Mouse (Mus musculus) neural tube, embryonic 11.5 days (tissue): ENCODE measurements at regions not wholly inside any gene's neighbourhood (a gene's known extent, or its start where the extent isn't known, plus 50 kb on each side); places are given as distances from the start of the nearest gene placed in this dataset.
"Not testable (repeated sequence)": the region's sequence is repeated elsewhere in the genome, so short reads cannot be mapped to it uniquely, and the experiment has no call there.

Experiments
- ATAC-seq: fragments of 200-750 bp; cut with Nextera tagmentation; 2 replicates; pipeline ENCODE4 v1.8.0; 2017; ENCODE audit warnings: moderate number of reproducible peaks, mild to moderate bottlenecking, moderate TSS enrichment, moderate library complexity; ENCODE audit not compliant: insufficient read depth, low FRiP score, low TSS enrichment
- DNase-seq: peaks from one replicate; pipeline ENCODE4 v3.0.0-alpha.2; 2015; ENCODE audit warnings: low spot score
- H3K27ac ChIP-seq: fragments of 300-500 bp; sonication (generic); 2 replicates; pipeline ENCODE4 v1.5.1; 2014; ENCODE audit warnings: low read depth, mild to moderate bottlenecking, low read length
- H3K27me3 ChIP-seq: fragments of 300-500 bp; sonication (generic); 2 replicates; pipeline ENCODE4 v1.6.1; 2014; ENCODE audit warnings: mild to moderate bottlenecking, low read length, mixed read lengths; ENCODE audit not compliant: control insufficient read depth, insufficient read depth
- H3K36me3 ChIP-seq: fragments of 300-500 bp; sonication (generic); 2 replicates; pipeline ENCODE4 v1.6.1; 2014; ENCODE audit warnings: mild to moderate bottlenecking, low read length, moderate library complexity, mixed read lengths; ENCODE audit not compliant: control insufficient read depth, insufficient read depth
- H3K4me1 ChIP-seq: fragments of 300-500 bp; sonication (generic); 2 replicates; pipeline ENCODE4 v1.6.1; 2014; ENCODE audit warnings: low read length, mixed read lengths; ENCODE audit not compliant: control insufficient read depth, insufficient read depth
- H3K4me2 ChIP-seq: fragments of 300-500 bp; sonication (generic); 2 replicates; pipeline ENCODE4 v1.6.1; 2014; ENCODE audit warnings: low read depth, mild to moderate bottlenecking, moderate library complexity
- H3K4me3 ChIP-seq: fragments of 300-500 bp; sonication (generic); 2 replicates; pipeline ENCODE4 v1.5.1; 2014; ENCODE audit warnings: low read depth, low read length
- H3K9ac ChIP-seq: fragments of 300-500 bp; sonication (generic); 2 replicates; pipeline ENCODE4 v1.6.1; 2014; ENCODE audit warnings: mild to moderate bottlenecking, low read length
- H3K9me3 ChIP-seq: fragments of 300-500 bp; sonication (generic); 2 replicates; pipeline ENCODE4 v1.6.1; 2016; ENCODE audit warnings: low read length; ENCODE audit not compliant: control insufficient read depth
- WGBS: fragments of 180-500 bp; shearing (Covaris S2); extraction: QIAGEN DNeasy Blood & Tissue Kit; methylation state at CpG from one replicate; pipeline ENCODE4 v1.1.7; 2014; 5-methylcytosine and 5-hydroxymethylcytosine counted together

- H3K27me3 ChIP-seq, result no peaks in the 10 kb centered on the region
- no peaks in the 10 kb centered on the region for H3K4me1 ChIP-seq
- ATAC-seq (no peak), DNase-seq (no peak)
- H3K4me3 ChIP-seq, result no peak overlapping the region
- H3K36me3 ChIP-seq, result no peaks in the 10 kb centered on the region
- 64% methylated on average over 3 of the region's 3 CpGs for WGBS
- peaks cover 63% of the 10 kb centered on the region for H3K9me3 ChIP-seq
- H3K4me2 ChIP-seq, result no peak overlapping the region
- no peak overlapping the region for H3K9ac ChIP-seq
- H3K27ac ChIP-seq, result no peak overlapping the region
Observed at GRCm38 (mm10) chr17:13546249-13546648, 191.9 kb downstream of the Tcp10c start.

- no peak overlapping the region for H3K4me3 ChIP-seq
- WGBS, result 87% methylated on average over 7 of the region's 7 CpGs
- H3K27ac ChIP-seq, result no peak overlapping the region
- DNase-seq (no peak), ATAC-seq (no peak)
- no peaks in the 10 kb centered on the region for H3K36me3 ChIP-seq
- H3K27me3 ChIP-seq, result no peaks in the 10 kb centered on the region
- H3K9ac ChIP-seq, result no peak overlapping the region
- peaks cover 59% of the 10 kb centered on the region for H3K9me3 ChIP-seq
- H3K4me1 ChIP-seq, result no peaks in the 10 kb centered on the region
- no peak overlapping the region for H3K4me2 ChIP-seq
Observed at GRCm38 (mm10) chr17:13546669-13547085, 192.3 kb downstream of the Tcp10c start.

- Histone ChIP-seq H3K27ac (no peak overlapping the region), H3K27me3 (no peaks in the 10 kb centered on the region), H3K9ac (no peak overlapping the region), H3K4me3 (no peak overlapping the region), H3K4me2 (no peak overlapping the region), H3K9me3 (peaks cover 58% of the 10 kb centered on the region), H3K4me1 (no peaks in the 10 kb centered on the region), H3K36me3 (peaks cover 3% of the 10 kb centered on the region; the same call in 1 of the 2 replicates)
- WGBS, result 65% methylated on average over 12 of the region's 12 CpGs
- ATAC-seq, result no peak
- no peak for DNase-seq
Observed at GRCm38 (mm10) chr17:13547657-13548360, 193.4 kb downstream of the Tcp10c start.

- H3K4me3 ChIP-seq, result no peak overlapping the region
- DNase-seq (no peak), ATAC-seq (peak; percentile 52; the same call in 1 of the 2 replicates)
- H3K4me1 ChIP-seq, result no peaks in the 10 kb centered on the region
- H3K4me2 ChIP-seq, result no peak overlapping the region
- H3K9ac ChIP-seq, result no peak overlapping the region
- H3K9me3 ChIP-seq, result peaks cover 37% of the 10 kb centered on the region
- 69% methylated on average over 9 of the region's 9 CpGs for WGBS
- H3K36me3 ChIP-seq, result peaks cover 3% of the 10 kb centered on the region; the same call in 1 of the 2 replicates
- no peak overlapping the region for H3K27ac ChIP-seq
- no peaks in the 10 kb centered on the region for H3K27me3 ChIP-seq
Observed at GRCm38 (mm10) chr17:13549975-13550895, 195.9 kb downstream of the Tcp10c start.

- H3K9ac ChIP-seq, H3K4me2 ChIP-seq, H3K4me1 ChIP-seq, H3K36me3 ChIP-seq, H3K27ac ChIP-seq, H3K4me3 ChIP-seq, DNase-seq, H3K27me3 ChIP-seq: not testable (repeated sequence)
- 0 out of 2 replicates have a peak, but pooled peaks have one; percentile 10 for ATAC-seq
- peaks cover 37% of the 10 kb centered on the region for H3K9me3 ChIP-seq
Observed at GRCm38 (mm10) chr17:13550896-13551267, 196.5 kb downstream of the Tcp10c start.

GRCm38 (mm10) chr17:13551693-13552404, 197.5 kb downstream of the Tcp10c start:
- peaks cover 32% of the 10 kb centered on the region for H3K9me3 ChIP-seq
- DNase-seq, result peak; percentile 23
- not testable (repeated sequence) for H3K4me2 ChIP-seq, H3K27me3 ChIP-seq, H3K36me3 ChIP-seq, H3K9ac ChIP-seq, H3K4me1 ChIP-seq, H3K4me3 ChIP-seq, H3K27ac ChIP-seq
- ATAC-seq, result peak; percentile 64

GRCm38 (mm10) chr17:13552840-13553239, 198.5 kb downstream of the Tcp10c start:
- not testable (repeated sequence) for H3K4me3 ChIP-seq, H3K27me3 ChIP-seq, H3K4me2 ChIP-seq, H3K9ac ChIP-seq, DNase-seq, H3K4me1 ChIP-seq, H3K27ac ChIP-seq, H3K36me3 ChIP-seq
- ATAC-seq, result peak; percentile 54
- H3K9me3 ChIP-seq, result peaks cover 24% of the 10 kb centered on the region

- WGBS, result 52% methylated on average over 9 of the region's 9 CpGs
- DNase-seq, H3K4me2 ChIP-seq, ATAC-seq, H3K4me3 ChIP-seq, H3K4me1 ChIP-seq, H3K9ac ChIP-seq, H3K27ac ChIP-seq, H3K36me3 ChIP-seq, H3K27me3 ChIP-seq, H3K9me3 ChIP-seq: not testable (repeated sequence)
Observed at GRCm38 (mm10) chr17:13555311-13556059, 201.1 kb downstream of the Tcp10c start.
